In the genomic region with DNA sequence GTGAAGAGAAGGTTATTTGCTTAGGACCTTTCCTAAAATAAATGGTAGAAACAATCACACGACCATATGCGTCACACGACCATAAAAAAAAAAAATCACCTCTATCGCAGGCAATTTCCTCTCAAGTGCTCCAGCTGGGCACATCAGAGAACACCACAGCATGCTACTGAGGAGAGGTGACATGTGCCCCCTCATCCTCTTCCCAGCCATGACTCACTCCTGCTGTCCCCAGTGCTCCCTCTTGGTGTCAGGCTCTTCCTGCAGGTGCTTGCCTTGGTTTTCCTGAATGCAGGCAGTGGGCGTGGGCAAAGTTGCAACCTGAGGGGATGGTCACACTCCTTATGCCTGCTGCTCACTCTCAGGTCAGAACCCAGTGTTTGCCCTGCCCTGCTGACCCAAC, we compare ENCODE assay signal across 22 mouse cellular contexts. TPM values are rescaled to one million over a fixed set of nuclear protein-coding genes. Genes with fewer than 3 reads are reported as not detected.
DNase-seq lines count a peak whose midpoint lies in the region; ATAC-seq and TF ChIP-seq lines count a peak whose summit lies in the region.
"Had no signal": no experiment of that assay in that cellular context is flagged by ENCODE, and none has a peak within 500 bp of the region (broad histone marks: within the 10 kb centered on the region; RNA-seq: fewer than 3 reads in every experiment).

No protein-coding gene starts in this region.

- no peak for ATAC-seq in heart, postnatal 0 days (ENCODE audit: insufficient read depth, low read depth)
- ATAC-seq in liver, embryonic 14.5 days (ENCODE audit: insufficient read depth) = no peak
- no peak for ATAC-seq in liver, postnatal 0 days
- no peak for ATAC-seq in neural tube, embryonic 15.5 days (ENCODE audit: low FRiP score)
- ATAC-seq: forebrain, embryonic 13.5 days had no signal

- peaks cover 4% of the 10 kb centered on the region for H3K4me1 ChIP-seq in heart, postnatal 0 days (ENCODE audit: control insufficient read depth, insufficient read depth)
- peaks cover under 1% of the 10 kb centered on the region for H3K4me1 ChIP-seq in heart, adult 2 months (ENCODE audit: control insufficient read depth, insufficient read depth, low read length)
- peaks cover 4 to 6% of the 10 kb centered on the region in 2 experiments for H3K4me1 ChIP-seq in liver, embryonic 14.5 days (replicated peaks; ENCODE audit: control insufficient read depth in 2 of 2, insufficient read depth in 2 of 2, low read length in 1 of 2)
- peaks cover 4% of the 10 kb centered on the region for H3K4me1 ChIP-seq in liver, postnatal 0 days (ENCODE audit: insufficient read depth)
- H3K4me1 ChIP-seq in ES-Bruce4 (ENCODE audit: control insufficient read depth, insufficient read depth, low read length) = no peaks in the 10 kb centered on the region
- peaks cover 8% of the 10 kb centered on the region for H3K4me1 ChIP-seq in neural tube, embryonic 15.5 days

- 0 out of 2 replicates have a peak, but pooled peaks cover 1% of the 10 kb centered on the region for H3K79me2 ChIP-seq in heart, adult 2 months (replicated peaks; ENCODE audit: control insufficient read depth, insufficient read depth, low read length)

- H3K36me3 ChIP-seq in heart, postnatal 0 days (replicated peaks; ENCODE audit: control insufficient read depth, insufficient read depth, low read length) = peaks cover 71% of the 10 kb centered on the region
- no peaks in the 10 kb centered on the region for H3K36me3 ChIP-seq in heart, adult 2 months (ENCODE audit: control insufficient read depth, insufficient read depth, low read length)
- no peaks in the 10 kb centered on the region; the same call in none of the 2 replicates for H3K36me3 ChIP-seq in liver, embryonic 14.5 days (replicated peaks; ENCODE audit: control insufficient read depth, insufficient read depth, low read depth)
- H3K36me3 ChIP-seq in liver, postnatal 0 days (replicated peaks; ENCODE audit: insufficient read depth, low read length) = peaks cover 52% of the 10 kb centered on the region
- H3K36me3 ChIP-seq in ES-Bruce4 (ENCODE audit: control insufficient read depth, insufficient read depth, low read length, poor library complexity, severe bottlenecking) = peaks cover 2% of the 10 kb centered on the region; the same call in 1 of the 2 replicates
- peaks cover 59% of the 10 kb centered on the region for H3K36me3 ChIP-seq in neural tube, embryonic 15.5 days

- DNase-seq in heart, postnatal 0 days (ENCODE audit: low spot score) = no peak
- no peak for DNase-seq in heart, adult 2 months
- DNase-seq in liver, embryonic 14.5 days (ENCODE audit: low read depth in 3 of 3, low spot score in 3 of 3) = no peak
- no peak for DNase-seq in liver, postnatal 0 days
- DNase-seq in 416B (ENCODE audit: low read depth) = peak; percentile 38
- DNase-seq in layer of hippocampus, postnatal 25 days (ENCODE audit: extremely low spot score in 1 of 2, low spot score in 1 of 2) = no peak
- DNase-seq: adrenal gland, postnatal 10 days; cerebellum, adult 18-20 months; cerebellum, adult 9-11 months; cerebellum, postnatal 36 days; gastrocnemius, postnatal 14 days; heart, postnatal 36 days had no signal

- 0 out of 2 replicates have a peak, but pooled peaks have one; percentile 3 for TF ChIP-seq CTCF in heart, postnatal 0 days (IDR thresholded peaks at IDR 0.05; ENCODE audit: low read depth)
- TF ChIP-seq CTCF in heart, adult 2 months (IDR thresholded peaks at IDR 0.05) = no peak
- TF ChIP-seq CTCF in liver, embryonic 14.5 days (IDR thresholded peaks at IDR 0.05; ENCODE audit: low read depth) = peak; percentile 21; the same call in 1 of the 2 replicates
- TF ChIP-seq CTCF in liver, postnatal 0 days (IDR thresholded peaks at IDR 0.05; ENCODE audit: low read depth) = no peak
- peak; percentile 31 for TF ChIP-seq CTCF in ES-Bruce4 (IDR thresholded peaks at IDR 0.05; ENCODE audit: low read depth, low read length)

- H3K27me3 ChIP-seq in heart, postnatal 0 days (ENCODE audit: control insufficient read depth, insufficient read depth, low read length) = no peaks in the 10 kb centered on the region
- H3K27me3 ChIP-seq in heart, adult 2 months (ENCODE audit: control insufficient read depth, insufficient read depth, low read length) = no peaks in the 10 kb centered on the region
- no peaks in the 10 kb centered on the region for H3K27me3 ChIP-seq in liver, embryonic 14.5 days (ENCODE audit: control insufficient read depth, insufficient read depth, low read length)
- H3K27me3 ChIP-seq in liver, postnatal 0 days (ENCODE audit: insufficient read depth, low read length) = no peaks in the 10 kb centered on the region
- H3K27me3 ChIP-seq in ES-Bruce4 (ENCODE audit: control insufficient read depth, insufficient read depth, low read length, poor library complexity, severe bottlenecking) = no peaks in the 10 kb centered on the region
- H3K27me3 ChIP-seq in neural tube, embryonic 15.5 days (replicated peaks) = no peaks in the 10 kb centered on the region
- H3K27me3 ChIP-seq: forebrain, embryonic 13.5 days; heart, embryonic 12.5 days; hindbrain, embryonic 15.5 days had no signal

- no peak overlapping the region for H3K4me3 ChIP-seq in heart, postnatal 0 days (ENCODE audit: low read depth, low read length)
- no peak overlapping the region for H3K4me3 ChIP-seq in heart, adult 2 months
- H3K4me3 ChIP-seq in liver, embryonic 14.5 days (ENCODE audit: insufficient read depth in 1 of 2, low read depth in 2 of 2, low read length in 2 of 2) = no peak overlapping the region
- no peak overlapping the region for H3K4me3 ChIP-seq in liver, postnatal 0 days (ENCODE audit: low read depth, low read length)
- H3K4me3 ChIP-seq in ES-Bruce4 (ENCODE audit: low read depth, low read length) = no peak overlapping the region
- no peak overlapping the region for H3K4me3 ChIP-seq in neural tube, embryonic 15.5 days (replicated peaks)
- H3K4me3 ChIP-seq: embryonic facial prominence, embryonic 10.5 days; forebrain, embryonic 13.5 days; heart, embryonic 12.5 days; hindbrain, embryonic 15.5 days had no signal

- TF ChIP-seq POLR2A in heart, adult 2 months (IDR thresholded peaks at IDR 0.05; ENCODE audit: insufficient read depth, low read depth, low read length) = no peak
- TF ChIP-seq POLR2A in ES-Bruce4 (IDR thresholded peaks at IDR 0.05; ENCODE audit: insufficient read depth, low read length) = no peak

- no peak overlapping the region for H3K9ac ChIP-seq in heart, postnatal 0 days (replicated peaks; ENCODE audit: low read depth, low read length)
- no peak overlapping the region for H3K9ac ChIP-seq in heart, adult 2 months (ENCODE audit: low read depth, low read length)
- H3K9ac ChIP-seq in liver, embryonic 14.5 days (replicated peaks) = no peak overlapping the region
- H3K9ac ChIP-seq in liver, postnatal 0 days (replicated peaks) = no peak overlapping the region
- H3K9ac ChIP-seq in ES-Bruce4 (ENCODE audit: low read depth, poor library complexity, severe bottlenecking) = no peak overlapping the region
- no peak overlapping the region for H3K9ac ChIP-seq in neural tube, embryonic 15.5 days (replicated peaks)
- H3K9ac ChIP-seq: forebrain, embryonic 13.5 days; heart, embryonic 12.5 days; hindbrain, embryonic 15.5 days had no signal

- no peak overlapping the region for H3K4me2 ChIP-seq in heart, postnatal 0 days (ENCODE audit: low read depth, low read length)
- H3K4me2 ChIP-seq in liver, embryonic 14.5 days (ENCODE audit: low read depth) = no peak overlapping the region
- H3K4me2 ChIP-seq in liver, postnatal 0 days (ENCODE audit: low read depth, low read length) = no peak overlapping the region
- no peak overlapping the region for H3K4me2 ChIP-seq in neural tube, embryonic 15.5 days
- H3K4me2 ChIP-seq: forebrain, embryonic 13.5 days; heart, embryonic 12.5 days; hindbrain, embryonic 15.5 days had no signal

- no peak for TF ChIP-seq EP300 in heart, postnatal 0 days (IDR thresholded peaks at IDR 0.05; ENCODE audit: low read depth)
- TF ChIP-seq EP300 in heart, adult 2 months (IDR thresholded peaks at IDR 0.05; ENCODE audit: insufficient read depth, low read depth, low read length) = no peak
- TF ChIP-seq EP300 in liver, embryonic 14.5 days (IDR thresholded peaks at IDR 0.05; ENCODE audit: low read depth) = no peak
- TF ChIP-seq EP300 in liver, postnatal 0 days (IDR thresholded peaks at IDR 0.05; ENCODE audit: low read depth) = no peak
- no peak for TF ChIP-seq EP300 in ES-Bruce4 (IDR thresholded peaks at IDR 0.05; ENCODE audit: insufficient read depth, low read depth, low read length)

- no peaks in the 10 kb centered on the region for H3K9me3 ChIP-seq in heart, postnatal 0 days (replicated peaks; ENCODE audit: control insufficient read depth, low read length)
- no peaks in the 10 kb centered on the region for H3K9me3 ChIP-seq in liver, embryonic 14.5 days (ENCODE audit: control insufficient read depth, low read length)
- no peaks in the 10 kb centered on the region for H3K9me3 ChIP-seq in liver, postnatal 0 days (ENCODE audit: low read length)
- no peaks in the 10 kb centered on the region for H3K9me3 ChIP-seq in ES-Bruce4 (replicated peaks; ENCODE audit: control insufficient read depth, insufficient read depth, low read length, poor library complexity, severe bottlenecking)
- no peaks in the 10 kb centered on the region for H3K9me3 ChIP-seq in neural tube, embryonic 15.5 days (replicated peaks)
- H3K9me3 ChIP-seq: embryonic facial prominence, embryonic 10.5 days; forebrain, embryonic 13.5 days; heart, embryonic 12.5 days; hindbrain, embryonic 15.5 days had no signal

- intact Hi-C loops in heart, adult 2 months (cut with DNase I) = no loop called here

- 79% methylated on average over 5 of the region's 5 CpGs for WGBS in heart, postnatal 0 days
- WGBS in heart, adult 2 months = 81% methylated on average over 5 of the region's 5 CpGs
- WGBS in liver, embryonic 14.5 days (ENCODE audit: insufficient replicate concordance) = 78% methylated on average over 5 of the region's 5 CpGs
- WGBS in liver, postnatal 0 days (ENCODE audit: insufficient replicate concordance) = 88% methylated on average over 5 of the region's 5 CpGs
- 76% methylated on average over 5 of the region's 5 CpGs for WGBS in neural tube, embryonic 15.5 days

- no peak overlapping the region for H3K27ac ChIP-seq in heart, postnatal 0 days (ENCODE audit: low read depth)
- no peak overlapping the region for H3K27ac ChIP-seq in heart, adult 2 months
- no peak overlapping the region for H3K27ac ChIP-seq in liver, embryonic 14.5 days
- no peak overlapping the region for H3K27ac ChIP-seq in liver, postnatal 0 days (ENCODE audit: low read depth)
- no peak overlapping the region for H3K27ac ChIP-seq in ES-Bruce4 (ENCODE audit: insufficient read depth, low read length)
- H3K27ac ChIP-seq in neural tube, embryonic 15.5 days (replicated peaks) = no peak overlapping the region
- H3K27ac ChIP-seq: embryonic facial prominence, embryonic 10.5 days; forebrain, embryonic 13.5 days; hindbrain, embryonic 15.5 days had no signal

RNA-seq across cellular contexts. Expression of a gene that starts 5.9 kb away (rescaled TPM):
- 10.2 and 12.3 TPM in 2 replicates for total RNA-seq in heart, postnatal 0 days (2014; rRNA removed; ENCODE audit: low replicate concordance)
- polyA plus RNA-seq in heart, postnatal 0 days (2015; fragmentation: Nextera tagmentation; extraction: Ambion mirVana) = 3.7 and 4.5 TPM in 2 replicates
- 10 to 100 TPM; 20.4 to 24.9 TPM for total RNA-seq in heart, adult 2 months (2021)
- polyA plus RNA-seq in heart, adult 2 months (2012; rRNA removed) = 12.5 and 20.9 TPM in 2 replicates
- 2.4 and 2.8 TPM in 2 replicates for polyA plus RNA-seq in liver, embryonic 14.5 days (2012; rRNA removed)
- 1.4 and 1.7 TPM in 2 replicates for polyA plus RNA-seq in liver, embryonic 14.5 days (2014; fragmentation: Nextera tagmentation; extraction: Ambion mirVana)
- polyA plus RNA-seq in liver, postnatal 0 days (2015; fragmentation: Nextera tagmentation; extraction: Ambion mirVana) = 2.7 TPM in 2 replicates
- polyA plus RNA-seq in ES-Bruce4 (2011; ENCODE audit: insufficient read depth, insufficient read length, low read depth, missing spikeins) = 9.1 and 10.5 TPM in 2 replicates
- polyA plus RNA-seq in neural tube, embryonic 15.5 days (2015; fragmentation: Nextera tagmentation; extraction: Ambion mirVana) = 6.2 TPM in 2 replicates
- total RNA-seq in layer of hippocampus, postnatal 25 days (2021) = 10 to 100 TPM; 41.5 to 42.0 TPM

RNA-seq across cellular contexts. Expression of a gene that starts 8.6 kb away (rescaled TPM):
- 26.0 and 26.2 TPM in 2 replicates for total RNA-seq in heart, postnatal 0 days (2014; rRNA removed; ENCODE audit: low replicate concordance)
- polyA plus RNA-seq in heart, postnatal 0 days (2015; fragmentation: Nextera tagmentation; extraction: Ambion mirVana) = 11.9 and 12.8 TPM in 2 replicates
- total RNA-seq in heart, adult 2 months (2021) = 1 to 10 TPM; 7.5 to 8.1 TPM
- polyA plus RNA-seq in heart, adult 2 months (2012; rRNA removed) = 10.0 and 15.5 TPM in 2 replicates
- polyA plus RNA-seq in liver, embryonic 14.5 days (2012; rRNA removed) = 7.5 and 7.6 TPM in 2 replicates
- 5.8 and 6.5 TPM in 2 replicates for polyA plus RNA-seq in liver, embryonic 14.5 days (2014; fragmentation: Nextera tagmentation; extraction: Ambion mirVana)
- 6.3 and 7.4 TPM in 2 replicates for polyA plus RNA-seq in liver, postnatal 0 days (2015; fragmentation: Nextera tagmentation; extraction: Ambion mirVana)
- 17.6 and 20.7 TPM in 2 replicates for polyA plus RNA-seq in ES-Bruce4 (2011; ENCODE audit: insufficient read depth, insufficient read length, low read depth, missing spikeins)
- 19.2 and 20.1 TPM in 2 replicates for polyA plus RNA-seq in neural tube, embryonic 15.5 days (2015; fragmentation: Nextera tagmentation; extraction: Ambion mirVana)
- total RNA-seq in layer of hippocampus, postnatal 25 days (2021) = 10 to 100 TPM; 21.6 to 23.4 TPM

RNA-seq across cellular contexts. Expression of a gene that starts 38.4 kb away (rescaled TPM):
- total RNA-seq in heart, postnatal 0 days (2014; rRNA removed; ENCODE audit: low replicate concordance) = 1.5 TPM in 1 of 2 replicates, not detected in the other
- polyA plus RNA-seq in heart, postnatal 0 days (2015; fragmentation: Nextera tagmentation; extraction: Ambion mirVana) = 0.82 and 1.1 TPM in 2 replicates
- under 1 TPM; 0.23 to 0.32 TPM for total RNA-seq in heart, adult 2 months (2021)
- polyA plus RNA-seq in heart, adult 2 months (2012; rRNA removed) = 0.57 and 1.1 TPM in 2 replicates
- polyA plus RNA-seq in liver, embryonic 14.5 days (2012; rRNA removed) = 11.2 and 14.4 TPM in 2 replicates
- 18.1 and 18.7 TPM in 2 replicates for polyA plus RNA-seq in liver, embryonic 14.5 days (2014; fragmentation: Nextera tagmentation; extraction: Ambion mirVana)
- polyA plus RNA-seq in liver, postnatal 0 days (2015; fragmentation: Nextera tagmentation; extraction: Ambion mirVana) = 101 and 105 TPM in 2 replicates
- not detected in 2 replicates for polyA plus RNA-seq in ES-Bruce4 (2011; ENCODE audit: insufficient read depth, insufficient read length, low read depth, missing spikeins)
- polyA plus RNA-seq in neural tube, embryonic 15.5 days (2015; fragmentation: Nextera tagmentation; extraction: Ambion mirVana) = 0.72 TPM in 1 of 2 replicates, not detected in the other
- total RNA-seq in layer of hippocampus, postnatal 25 days (2021) = not detected
- total RNA-seq: gastrocnemius, adult 18-20 months had no signal
- polyA plus RNA-seq: embryonic facial prominence, embryonic 10.5 days; forebrain, embryonic 13.5 days; hindbrain, embryonic 11.5 days had no signal

RNA-seq across cellular contexts. Expression of a gene that starts 41.1 kb away (rescaled TPM):
- total RNA-seq in heart, postnatal 0 days (2014; rRNA removed; ENCODE audit: low replicate concordance) = 2.1 TPM in 1 of 2 replicates, not detected in the other
- 0.20 and 0.21 TPM in 2 replicates for polyA plus RNA-seq in heart, postnatal 0 days (2015; fragmentation: Nextera tagmentation; extraction: Ambion mirVana)
- total RNA-seq in heart, adult 2 months (2021) = not detected
- 0.26 and 0.62 TPM in 2 replicates for polyA plus RNA-seq in heart, adult 2 months (2012; rRNA removed)
- polyA plus RNA-seq in liver, embryonic 14.5 days (2012; rRNA removed) = not detected in 2 replicates
- polyA plus RNA-seq in liver, embryonic 14.5 days (2014; fragmentation: Nextera tagmentation; extraction: Ambion mirVana) = not detected in 2 replicates
- 0.61 and 28.3 TPM in 2 replicates for polyA plus RNA-seq in liver, postnatal 0 days (2015; fragmentation: Nextera tagmentation; extraction: Ambion mirVana)
- polyA plus RNA-seq in ES-Bruce4 (2011; ENCODE audit: insufficient read depth, insufficient read length, low read depth, missing spikeins) = not detected in 2 replicates
- polyA plus RNA-seq in neural tube, embryonic 15.5 days (2015; fragmentation: Nextera tagmentation; extraction: Ambion mirVana) = 1.3 TPM in 1 of 2 replicates, not detected in the other
- not detected for total RNA-seq in layer of hippocampus, postnatal 25 days (2021)
- total RNA-seq: adrenal gland, postnatal 10 days; gastrocnemius, postnatal 14 days; heart, postnatal 36 days; MEL had no signal
- polyA plus RNA-seq: embryonic facial prominence, embryonic 10.5 days; embryonic facial prominence, embryonic 14.5 days; heart, embryonic 12.5 days; hindbrain, embryonic 11.5 days had no signal

Comparison
In these comparisons a context has a peak if more than half of its experiments do, and no peak if none do; other contexts are left out.
1. CTCF ChIP-seq: peak in heart, postnatal 0 days (single experiment), liver, embryonic 14.5 days (single experiment) and ES-Bruce4 (single experiment); none in heart, adult 2 months (single experiment) and liver, postnatal 0 days (single experiment).